Mouse (Mus musculus): Measurements from ENCODE around the gene Cdc20. TPM values are rescaled to one million over a fixed set of nuclear protein-coding genes. Genes with fewer than 3 reads are reported as not detected.

The Cdc20 gene
- polyA plus RNA-seq, 3 experiments from 2014 or later, result 2.3 to 24.5 (median 4.6) TPM

DNA sequence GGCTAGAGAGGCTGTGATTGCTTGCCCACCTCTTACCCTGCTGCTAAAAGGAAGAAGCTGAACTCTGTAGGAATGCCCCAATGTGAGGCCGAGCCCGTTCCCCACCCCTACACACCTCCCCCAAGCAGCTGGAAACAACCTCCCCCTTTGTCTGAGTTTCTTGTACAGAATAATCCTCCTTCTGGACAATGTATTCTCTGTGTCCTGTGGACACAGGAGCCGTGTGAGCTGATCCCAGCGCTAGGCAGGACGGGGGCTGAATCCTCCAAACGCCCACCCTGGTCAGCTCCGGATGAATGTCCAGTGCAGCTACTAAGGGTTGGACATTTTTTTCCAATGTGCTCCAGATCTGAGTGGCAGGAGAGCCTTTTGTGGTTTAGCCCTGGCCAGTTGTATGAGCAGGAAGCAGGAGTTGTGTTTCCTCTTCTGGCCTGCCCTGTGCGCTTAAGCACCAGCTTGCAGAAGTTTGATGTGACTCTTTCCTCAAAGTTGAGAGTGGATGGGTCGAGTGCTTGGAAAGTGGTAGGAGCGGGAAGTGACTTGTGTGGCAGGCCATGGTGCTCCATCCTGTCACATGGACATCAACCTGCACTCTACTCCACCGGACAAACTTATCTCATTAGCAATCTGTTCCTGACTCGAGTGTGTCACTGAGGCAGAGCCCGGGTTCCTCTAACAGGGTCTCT, 19.9 kb downstream of the Cdc20 start:
- ATAC-seq, result no peak

DNA sequence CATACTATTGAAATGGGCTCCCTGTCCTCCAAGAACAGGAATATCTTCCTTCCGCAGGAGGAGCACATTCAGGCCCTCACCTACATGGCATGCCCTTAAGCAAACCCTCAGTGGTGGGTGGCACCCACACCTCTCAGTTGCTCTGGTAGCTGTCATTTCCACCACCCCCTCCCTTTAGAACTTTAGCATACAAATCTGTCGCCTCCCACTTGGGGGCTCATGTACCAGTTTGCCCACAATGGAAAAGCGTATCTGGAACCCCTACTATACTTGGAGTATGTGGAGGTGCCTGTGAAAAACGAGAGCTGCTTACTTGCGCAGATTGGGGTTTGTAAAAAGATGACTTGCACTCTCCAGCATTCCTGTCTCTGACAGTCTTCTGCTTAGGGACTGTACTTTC, 20.8 kb downstream of the Cdc20 start:
- no peak for ATAC-seq

DNA sequence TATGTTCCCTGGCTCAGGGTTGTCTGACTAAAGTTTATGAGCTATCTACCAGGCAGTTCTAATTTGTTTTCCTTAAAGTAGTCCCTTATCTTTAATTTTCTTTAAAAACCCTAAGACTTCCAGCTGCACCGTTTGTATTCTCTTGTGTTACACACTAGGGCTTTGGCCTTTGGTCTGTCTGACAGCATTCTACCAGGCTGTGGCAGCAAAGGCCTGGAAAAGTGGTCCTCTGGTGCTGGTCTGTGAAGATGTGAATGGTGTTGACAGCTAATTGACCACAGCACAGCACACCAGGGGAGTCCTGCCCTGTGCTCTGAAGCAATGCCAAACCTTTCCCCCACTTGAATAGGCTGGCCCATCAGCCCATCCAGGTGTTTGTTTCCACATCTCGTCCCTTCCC, 21.4 kb downstream of the Cdc20 start:
- no peak for ATAC-seq

DNA sequence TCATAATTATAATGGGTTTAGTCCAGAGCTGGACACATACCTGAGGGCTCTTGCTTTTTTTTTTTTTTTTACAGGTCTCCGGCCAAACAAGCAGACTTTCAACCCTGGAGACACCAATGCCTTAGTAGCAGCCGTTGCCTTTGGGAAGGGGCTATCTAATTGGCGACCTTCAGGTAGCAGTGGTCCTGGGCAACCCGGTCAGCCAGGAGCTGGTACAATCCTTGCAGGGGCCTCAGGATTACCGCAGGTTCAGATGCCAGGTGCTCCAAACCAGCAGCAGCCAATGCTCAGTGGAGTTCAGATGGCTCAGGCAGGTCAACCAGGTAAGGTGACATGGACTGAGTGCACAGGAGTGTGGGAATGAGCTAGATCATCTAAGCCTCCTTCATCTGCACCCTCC, 23.6 kb downstream of the Cdc20 start:
- ATAC-seq, result no peak

DNA sequence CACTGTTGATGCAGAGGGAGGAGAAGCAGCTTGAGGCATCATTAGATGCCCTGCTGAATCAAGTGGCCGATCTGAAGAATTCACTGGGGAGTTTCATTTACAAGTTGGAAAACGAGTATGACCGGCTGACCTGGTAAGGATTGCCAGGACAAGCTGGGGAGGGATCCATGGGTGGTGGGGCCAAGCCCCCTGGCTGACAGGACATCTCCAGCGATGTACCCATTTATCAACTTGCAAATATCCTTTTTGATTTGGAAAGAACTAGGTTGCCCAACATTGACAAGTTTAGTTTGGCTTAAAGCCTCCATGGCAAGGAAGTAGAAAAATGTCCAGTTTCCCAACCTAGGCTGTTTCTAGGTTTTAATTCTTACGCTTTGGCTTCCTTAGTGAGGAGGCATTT, 26.3 kb downstream of the Cdc20 start:
- ATAC-seq, result no peak

DNA sequence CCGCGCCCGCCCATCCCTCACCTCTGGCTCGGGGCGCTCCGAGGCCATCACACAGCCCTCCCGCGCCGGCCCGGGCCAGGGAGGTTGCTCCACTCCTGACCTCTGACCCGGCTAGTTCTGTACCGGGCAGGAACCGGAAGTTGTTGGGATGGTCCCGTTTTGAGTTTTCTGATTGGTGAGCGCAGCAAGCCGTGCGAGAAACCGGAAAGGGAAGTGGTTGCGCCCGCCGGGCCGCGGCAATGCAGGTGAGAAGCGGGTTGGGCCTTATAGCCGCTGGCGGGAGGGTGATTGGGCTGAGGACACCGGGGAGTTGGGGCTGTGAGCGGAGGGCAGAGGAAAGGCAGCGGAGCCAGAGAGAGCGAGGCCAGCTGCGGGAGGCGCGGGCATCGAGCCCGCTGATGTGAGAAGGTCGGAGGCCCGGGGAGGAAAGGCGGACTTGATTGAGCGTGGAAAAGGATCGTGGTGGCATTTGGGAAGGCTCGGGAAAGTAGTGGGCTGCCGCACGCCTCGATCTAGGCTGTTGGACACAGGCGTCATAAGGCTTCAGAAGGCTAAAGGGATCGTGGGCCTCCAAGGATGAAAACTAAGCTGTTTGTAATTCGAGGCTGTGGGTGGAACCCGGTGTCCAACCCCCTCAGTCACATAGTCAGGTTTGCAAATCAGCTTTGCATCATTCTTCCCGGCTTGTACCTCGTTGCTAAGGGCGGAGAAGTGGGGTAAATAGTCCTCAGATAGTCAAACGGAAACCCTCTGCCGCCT, 27.8 kb downstream of the Cdc20 start, which contains the start of the genes Szt2 and Med8:
TSS of gene Szt2 (minus strand) at position 132 of the 759 bp plus-strand sequence.
TSS of gene Med8 (plus strand) at position 196 of the 759 bp plus-strand sequence.
- ATAC-seq, result peak; percentile 99

DNA sequence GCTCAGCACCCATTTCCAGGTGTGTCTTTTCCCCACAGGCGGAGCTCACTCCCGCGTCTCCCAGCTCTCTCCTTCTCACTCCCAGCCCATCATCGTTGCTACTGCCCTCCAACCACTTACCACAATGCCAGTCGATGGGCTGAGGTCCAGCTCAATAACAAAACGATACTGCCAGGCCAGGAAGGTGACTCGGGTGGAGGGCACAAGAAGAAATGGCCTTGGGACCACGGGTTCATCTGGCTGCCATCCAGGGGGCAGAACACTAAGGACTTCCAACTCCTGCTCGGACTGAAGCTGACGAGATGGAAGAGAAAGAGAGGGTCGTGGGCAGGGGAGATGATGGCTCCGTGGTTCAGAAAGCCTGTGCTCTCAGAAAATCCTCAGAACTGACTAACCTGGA, 34.5 kb downstream of the Cdc20 start:
- ATAC-seq, result no peak

DNA sequence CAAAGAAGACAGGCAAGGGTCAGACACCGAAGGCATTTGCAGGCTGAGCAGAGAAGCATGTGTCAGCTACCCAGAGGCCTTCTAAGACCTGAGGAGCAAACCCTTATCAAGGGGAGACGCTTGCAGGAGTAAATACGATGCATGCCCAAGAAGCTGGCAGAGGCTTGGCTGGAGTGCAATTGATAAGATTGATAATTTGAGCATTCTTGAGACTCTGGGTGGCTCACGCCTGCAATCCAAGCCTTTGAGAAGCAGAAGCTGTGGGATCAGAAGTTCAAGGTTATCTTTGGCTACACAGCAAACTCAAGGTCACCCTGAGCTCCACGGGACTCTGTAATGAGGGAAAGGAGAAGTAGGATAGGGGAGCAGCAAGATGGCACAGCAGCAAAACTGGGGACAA, 35.2 kb downstream of the Cdc20 start:
- ATAC-seq, result no peak

DNA sequence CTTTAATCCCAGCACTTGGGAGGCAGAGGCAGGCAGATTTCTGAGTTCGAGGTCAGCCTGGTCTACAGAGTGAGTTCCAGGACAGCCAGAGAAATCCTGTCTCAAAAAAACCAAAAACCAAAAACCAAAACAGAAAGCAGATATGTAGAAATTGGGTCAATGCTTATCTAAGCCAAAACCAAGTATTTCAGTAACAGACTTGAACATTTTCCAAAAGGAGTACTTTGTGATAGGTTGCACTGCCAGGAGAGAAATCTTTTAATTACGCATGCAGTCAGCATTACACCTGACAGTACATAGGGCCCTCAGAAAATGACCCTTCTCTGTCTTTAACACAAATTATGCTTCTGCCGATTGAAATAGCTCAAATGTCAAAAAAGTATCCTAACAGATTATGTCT, 35.7 kb downstream of the Cdc20 start:
- ATAC-seq, result no peak

DNA sequence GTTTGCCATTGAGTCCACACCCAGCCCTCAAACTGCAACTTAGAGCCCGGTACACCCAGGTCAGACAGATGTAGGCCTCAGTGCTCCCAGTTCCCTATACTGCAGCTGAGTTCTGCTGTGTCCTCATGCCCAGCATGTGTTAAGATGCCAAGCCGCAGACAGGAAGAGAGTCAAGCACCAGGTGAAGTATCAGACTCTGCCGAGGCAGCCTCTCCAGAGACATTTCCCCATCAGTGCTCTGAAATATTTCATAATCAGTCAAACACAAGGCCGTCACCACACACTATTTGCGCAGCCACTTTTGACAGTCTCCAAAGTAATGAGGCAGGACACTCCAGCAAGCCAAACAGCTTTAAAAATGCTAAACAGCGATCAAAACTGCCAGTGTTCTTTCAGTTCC, 38.8 kb downstream of the Cdc20 start:
- no peak for ATAC-seq

DNA sequence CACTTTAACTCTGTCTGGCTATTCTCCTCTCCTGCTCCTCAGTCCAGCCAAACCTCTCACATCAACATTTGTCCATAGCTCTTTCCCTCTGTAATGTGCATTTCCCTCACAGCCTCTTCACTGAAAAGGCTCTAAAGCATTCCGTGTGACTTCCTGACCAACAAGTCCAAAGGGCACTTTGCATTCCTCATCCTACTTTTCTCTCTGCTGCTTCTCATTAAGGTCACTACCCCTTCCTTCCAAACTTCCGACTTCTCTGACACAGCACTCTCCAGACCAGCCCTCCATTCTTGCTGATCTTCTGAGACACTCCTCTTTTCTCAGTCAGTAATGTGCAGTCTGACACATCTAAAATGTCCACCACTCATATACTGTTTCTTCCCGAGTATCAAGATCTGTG, 40.7 kb downstream of the Cdc20 start:
- ATAC-seq, result no peak

DNA sequence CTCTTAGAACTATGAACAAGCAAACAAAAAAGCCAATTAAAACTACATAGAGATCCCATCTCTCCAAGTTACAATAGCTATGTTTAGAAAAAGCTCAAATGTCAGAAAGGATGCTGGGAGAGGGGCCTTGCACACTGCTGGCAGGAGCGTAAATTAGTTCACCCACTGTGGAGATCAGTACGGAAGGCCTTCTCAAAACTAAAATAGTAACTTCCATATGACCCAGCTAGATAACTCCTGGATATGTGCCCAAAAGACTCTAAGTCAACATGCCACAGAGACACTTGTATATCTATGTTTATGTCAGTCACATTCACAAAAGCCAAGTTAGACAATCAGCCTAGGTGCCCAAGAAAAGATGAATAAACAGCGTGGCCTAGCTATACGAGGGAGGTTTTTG, 41.9 kb downstream of the Cdc20 start:
- no peak for ATAC-seq

DNA sequence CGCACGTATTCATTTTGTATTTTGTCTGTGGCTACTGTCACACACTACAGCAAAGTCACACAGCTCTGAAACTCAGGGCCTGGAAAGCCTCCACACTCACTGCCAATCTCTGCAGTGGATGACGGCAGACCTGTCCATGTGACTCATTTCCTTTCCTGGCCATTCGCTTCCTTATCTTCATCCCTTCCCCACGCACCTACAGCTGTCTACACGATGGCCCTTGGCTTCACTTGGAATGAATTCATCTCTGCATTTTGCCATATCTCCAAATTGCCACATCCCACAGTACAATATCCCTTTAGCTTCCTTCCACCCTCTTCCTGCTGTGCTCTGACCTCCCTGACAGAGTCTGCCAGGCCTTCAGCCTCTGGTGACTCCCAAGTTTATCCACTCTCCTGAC, 42.6 kb downstream of the Cdc20 start:
- ATAC-seq, result no peak

DNA sequence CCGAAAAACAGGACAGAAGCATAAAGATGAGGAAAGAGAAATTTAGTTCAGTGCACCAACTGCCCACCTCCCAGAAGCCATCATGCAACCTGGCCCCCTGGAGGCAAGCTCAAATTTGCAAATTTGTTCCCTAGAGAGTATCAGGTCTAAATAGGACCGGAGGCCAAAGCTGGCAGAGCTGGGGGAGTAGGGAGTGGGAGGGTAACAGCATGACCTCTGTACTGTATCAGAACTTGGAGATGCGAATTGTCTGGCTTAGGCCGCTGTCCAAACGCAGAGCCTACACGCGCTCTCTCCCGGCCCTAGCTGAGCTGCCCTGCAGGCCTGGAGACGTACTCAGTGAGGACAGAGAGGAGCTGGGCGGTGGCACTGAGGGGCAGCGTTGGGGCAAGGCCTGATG, 47.0 kb downstream of the Cdc20 start:
- no peak for ATAC-seq

DNA sequence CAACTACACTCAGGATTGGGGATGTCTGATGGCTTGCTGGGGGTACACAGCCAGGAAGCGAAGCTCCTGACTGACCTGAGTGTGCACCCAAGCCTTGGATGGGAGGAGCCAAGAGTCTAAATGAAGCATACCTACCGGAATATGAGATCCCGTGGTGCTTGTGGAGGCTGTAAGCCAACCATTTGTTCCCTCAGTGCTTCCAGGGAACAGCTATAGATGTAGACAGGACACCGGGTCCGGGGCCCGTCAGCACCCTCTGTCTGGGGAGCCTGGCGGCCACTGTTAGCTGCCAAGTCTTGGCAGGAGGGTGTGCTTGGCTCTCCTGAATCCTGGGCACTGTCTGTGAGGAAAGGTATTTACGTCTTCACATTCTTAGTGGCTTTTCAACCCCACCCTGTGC, 49.8 kb downstream of the Cdc20 start:
- no peak for ATAC-seq

DNA sequence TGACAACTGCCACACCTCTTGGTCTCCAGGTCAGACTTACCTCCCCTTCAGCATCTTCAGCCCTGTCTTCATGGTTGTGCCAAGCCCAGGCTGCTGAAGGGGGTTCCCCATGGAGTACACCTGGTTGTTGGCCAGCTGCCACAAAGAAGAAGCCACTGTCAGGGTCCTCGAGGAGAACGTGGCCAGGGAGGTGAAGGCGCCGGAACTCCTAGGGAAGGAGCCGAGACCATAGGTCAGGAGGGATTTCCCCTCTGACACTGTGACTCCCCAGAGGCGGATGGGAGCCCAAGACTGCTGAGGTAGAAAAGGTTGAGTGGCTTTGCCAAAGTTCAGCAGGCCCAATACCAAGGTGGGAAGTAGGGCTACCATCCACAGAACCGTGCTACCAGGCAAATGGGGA, 53.9 kb downstream of the Cdc20 start:
- ATAC-seq, result no peak

Other genes starting within 250 kb of the Cdc20 start
- gene Ptprf, start 145.9 kb downstream of the Cdc20 start, polyA plus RNA-seq (2017; shearing (Covaris generic)), result under 1 TPM; 0.11 to 0.92 (median 0.56) TPM
- 10 to 100 TPM in 2 of 3 experiments, 1 to 10 TPM in 1; 9.1 to 20.5 (median 11.9) TPM for gene Szt2, start 28.1 kb downstream of the Cdc20 start, polyA plus RNA-seq (2017; shearing (Covaris generic))
- 100 to 1,000 TPM; 121 to 123 (median 123) TPM for gene Med8, start 28.0 kb downstream of the Cdc20 start, polyA plus RNA-seq (2017; shearing (Covaris generic))
- gene Elovl1, start 9.3 kb downstream of the Cdc20 start, polyA plus RNA-seq (2017; shearing (Covaris generic)), result 100 to 1,000 TPM; 114 to 166 (median 116) TPM
- gene Mpl, start 20.2 kb upstream of the Cdc20 start, polyA plus RNA-seq (2017; shearing (Covaris generic)), result not detected
- gene Tie1, start 52.7 kb upstream of the Cdc20 start, polyA plus RNA-seq (2017; shearing (Covaris generic)), result not detected
- gene 2610528J11Rik, start 89.6 kb upstream of the Cdc20 start, polyA plus RNA-seq (2017; shearing (Covaris generic)), result not detected
- not detected for gene Tmem125, start 106.7 kb upstream of the Cdc20 start, polyA plus RNA-seq (2017; shearing (Covaris generic))
- under 1 TPM in 1 of 3 experiments, not detected in 2; 0.09 TPM for gene Cfap57, start 183.4 kb upstream of the Cdc20 start, polyA plus RNA-seq (2017; shearing (Covaris generic))
- gene Ebna1bp2, start 183.4 kb upstream of the Cdc20 start, polyA plus RNA-seq (2017; shearing (Covaris generic)), result 100 to 1,000 TPM; 160 to 179 (median 172) TPM
- gene Olfr62, start 221.6 kb upstream of the Cdc20 start, polyA plus RNA-seq (2017; shearing (Covaris generic)), result not detected